Mouse (Mus musculus): ENCODE measurements around the gene Ercc5.

The Ercc5 gene

GRCm38 (mm10) chr1:44147563-44148381 lies at the start of gene Ercc5:
Gene Ercc5, plus strand, starts transcription at chr1:44147744.
- peak; percentile 86 to 89 for DNase-seq

GRCm38 (mm10) chr1:44101448-44102225 lies 45.9 kb upstream of the Ercc5 start:
- peak; percentile 15 to 24 for DNase-seq

GRCm38 (mm10) chr1:44102259-44102717 lies 45.3 kb upstream of the Ercc5 start, which contains the start of gene Tex30:
Gene Tex30, minus strand, starts transcription at chr1:44102441.
- peak; percentile 94 to 95 for DNase-seq

- no peak for DNase-seq
Measured at GRCm38 (mm10) chr1:44102939-44103338, 44.6 kb upstream of the Ercc5 start.

- no peak for DNase-seq
Measured at GRCm38 (mm10) chr1:44117571-44117970, 30.0 kb upstream of the Ercc5 start.

- DNase-seq: peak; percentile 93 to 96
Measured at GRCm38 (mm10) chr1:44118239-44119054, 29.1 kb upstream of the Ercc5 start, which contains the start of the genes Kdelc1 and Bivm. Gene Kdelc1, minus strand, starts transcription at chr1:44118808. Gene Bivm, plus strand, starts transcription at chr1:44118957.

- DNase-seq: peak; percentile 83 to 85
Measured at GRCm38 (mm10) chr1:44119201-44120073, 28.1 kb upstream of the Ercc5 start.

- no peak for DNase-seq
Measured at GRCm38 (mm10) chr1:44120074-44120406, 27.5 kb upstream of the Ercc5 start.

- no peak for DNase-seq
Measured at GRCm38 (mm10) chr1:44122256-44122655, 25.3 kb upstream of the Ercc5 start.

- no peak for DNase-seq
Measured at GRCm38 (mm10) chr1:44125590-44125989, 22.0 kb upstream of the Ercc5 start.

- no peak for DNase-seq
Measured at GRCm38 (mm10) chr1:44129929-44130581, 17.5 kb upstream of the Ercc5 start.

- DNase-seq: no peak
Measured at GRCm38 (mm10) chr1:44140232-44140631, 7.3 kb upstream of the Ercc5 start.

GRCm38 (mm10) chr1:44142747-44143146 lies 4.8 kb upstream of the Ercc5 start:
- no peak for DNase-seq

GRCm38 (mm10) chr1:44148706-44149105 lies 1.2 kb downstream of the Ercc5 start:
- no peak for DNase-seq

GRCm38 (mm10) chr1:44155287-44155686 lies 7.7 kb downstream of the Ercc5 start:
- DNase-seq: no peak

- DNase-seq: no peak
Measured at GRCm38 (mm10) chr1:44158317-44158716, 10.8 kb downstream of the Ercc5 start.

- DNase-seq: no peak
Measured at GRCm38 (mm10) chr1:44161818-44162217, 14.3 kb downstream of the Ercc5 start.

GRCm38 (mm10) chr1:44162389-44162788 lies 14.8 kb downstream of the Ercc5 start:
- no peak for DNase-seq

- no peak for DNase-seq
Measured at GRCm38 (mm10) chr1:44167859-44168383, 20.4 kb downstream of the Ercc5 start.

GRCm38 (mm10) chr1:44172656-44173055 lies 25.1 kb downstream of the Ercc5 start:
- no peak for DNase-seq

GRCm38 (mm10) chr1:44173903-44174302 lies 26.4 kb downstream of the Ercc5 start:
- DNase-seq: no peak

Measured in kidney, adult 8-10 months (tissue).